Mouse (Mus musculus) midbrain, postnatal 0 days (tissue): ENCODE measurements around the gene Robo2. TPM values are rescaled to one million over a fixed set of nuclear protein-coding genes. Genes with fewer than 3 reads are reported as not detected.

ENCODE experiments used
- ATAC-seq: fragments of 200-750 bp; cut with Nextera tagmentation; 2 replicates; pipeline ENCODE4 v1.8.0; 2017; ENCODE audit warnings: moderate number of reproducible peaks, mild to moderate bottlenecking, moderate TSS enrichment, moderate library complexity; ENCODE audit not compliant: low FRiP score
- DNase-seq: peaks from one replicate; pipeline ENCODE4 v3.0.0-alpha.2; 2015; ENCODE audit warnings: low spot score
- H3K27ac ChIP-seq: fragments of 300-500 bp; sonication (generic); 2 replicates; pipeline ENCODE4 v1.5.1; 2014; ENCODE audit warnings: low read depth, mild to moderate bottlenecking, low read length, mixed read lengths
- H3K27me3 ChIP-seq: fragments of 300-500 bp; sonication (generic); 2 replicates; pipeline ENCODE4 v1.6.1; 2014; ENCODE audit warnings: low read length, control low read depth, mixed read lengths; ENCODE audit not compliant: insufficient read depth
- H3K36me3 ChIP-seq: fragments of 300-500 bp; sonication (generic); 2 replicates; pipeline ENCODE4 v1.6.1; 2014; ENCODE audit warnings: low read length, control low read depth, mixed read lengths; ENCODE audit not compliant: insufficient read depth
- H3K4me1 ChIP-seq: fragments of 300-500 bp; sonication (generic); 2 replicates; pipeline ENCODE4 v1.6.1; 2014; ENCODE audit warnings: mild to moderate bottlenecking, control low read depth, antibody characterized with exemption, low read length, mixed read lengths; ENCODE audit not compliant: insufficient read depth
- H3K4me2 ChIP-seq: fragments of 300-500 bp; sonication (generic); 2 replicates; pipeline ENCODE4 v1.6.1; 2014; ENCODE audit warnings: low read depth, mild to moderate bottlenecking, low read length, mixed read lengths; ENCODE audit not compliant: poor library complexity, severe bottlenecking
- H3K4me3 ChIP-seq: fragments of 300-500 bp; sonication (generic); 2 replicates; pipeline ENCODE4 v1.5.1; 2014; ENCODE audit warnings: low read depth, mild to moderate bottlenecking, low read length, moderate library complexity
- H3K9ac ChIP-seq: fragments of 300-500 bp; sonication (generic); replicated peaks from 2 replicates; pipeline ENCODE4 v1.6.1; 2014; ENCODE audit warnings: mild to moderate bottlenecking, low read length, moderate library complexity, mixed read lengths; ENCODE audit not compliant: poor library complexity, severe bottlenecking
- H3K9me3 ChIP-seq: fragments of 300-500 bp; sonication (generic); 2 replicates; pipeline ENCODE4 v1.6.1; 2016; ENCODE audit warnings: low read length, control low read depth
- CTCF ChIP-seq: IDR thresholded peaks from 2 replicates; pipeline ENCODE4 v1.5.1; 2016; ENCODE audit warnings: antibody characterized with exemption, mild to moderate bottlenecking
- WGBS: fragments of 180-500 bp; shearing (Covaris S2); extraction: QIAGEN DNeasy Blood & Tissue Kit; methylation state at CpG from one replicate; pipeline ENCODE4 v1.1.7; 2014; 5-methylcytosine and 5-hydroxymethylcytosine counted together
- polyA plus RNA-seq: library from polyadenylated mRNA; unstranded; fragments of >200 nt; fragmentation: Nextera tagmentation; extraction: Ambion mirVana; gene quantifications from 2 replicates; pipeline ENCODE4 v1.2.1, GENCODE M21; 2015
- total RNA-seq: library from RNA; depleted of rRNA; stranded (reverse); fragments of >200 nt; gene quantifications from 2 replicates; pipeline ENCODE4 v1.2.3, GENCODE M21; 2014

The Robo2 gene
- total and polyA plus RNA-seq, 2 experiments from 2014 or later, result 49.8 to 134 TPM

GRCm38 (mm10) chr16:74001331-74001730 lies 410.3 kb downstream of the Robo2 start:
- Histone ChIP-seq H3K4me3 (no peak overlapping the region), H3K27me3 (no peaks in the 10 kb centered on the region), H3K4me1 (no peaks in the 10 kb centered on the region), H3K27ac (no peak overlapping the region), H3K9me3 (no peaks in the 10 kb centered on the region), H3K9ac (no peak overlapping the region), H3K36me3 (no peaks in the 10 kb centered on the region), H3K4me2 (no peak overlapping the region)
- WGBS, result 46% methylated on average over 2 of the region's 2 CpGs
- ATAC-seq, result no peak
- peak; percentile 14 for DNase-seq
- no peak for TF ChIP-seq CTCF

- WGBS, result 56% methylated on average over 6 of the region's 6 CpGs
- H3K27ac ChIP-seq, result no peak overlapping the region
- TF ChIP-seq CTCF, result no peak
- H3K9me3 ChIP-seq, result no peaks in the 10 kb centered on the region
- DNase-seq (no peak), ATAC-seq (no peak)
- H3K4me1 ChIP-seq, result no peaks in the 10 kb centered on the region
- H3K36me3 ChIP-seq, result no peaks in the 10 kb centered on the region
- no peak overlapping the region for H3K4me3 ChIP-seq
- no peaks in the 10 kb centered on the region for H3K27me3 ChIP-seq
- no peak overlapping the region for H3K4me2 ChIP-seq
- H3K9ac ChIP-seq, result no peak overlapping the region
These were observed 420.4 kb downstream of the Robo2 start for GRCm38 (mm10) chr16:73991212-73991611.

DNA sequence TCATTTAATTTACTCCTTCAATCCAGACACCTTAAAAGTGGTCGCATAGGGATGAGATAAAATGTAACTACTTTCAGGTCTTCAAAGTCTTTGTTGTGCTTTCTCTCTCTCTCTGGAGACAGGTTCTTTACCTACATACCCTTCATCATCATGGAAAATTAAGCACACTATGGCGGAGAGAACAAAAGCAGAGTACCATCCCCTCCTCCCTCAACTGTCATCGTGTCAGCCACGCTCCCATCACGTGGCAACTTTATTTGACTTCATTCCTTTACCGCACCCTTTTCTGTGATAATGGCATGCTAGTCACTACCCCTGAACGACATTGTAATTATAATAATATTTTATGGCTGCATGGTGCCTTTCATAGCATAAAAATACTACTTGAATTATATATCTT lies 442.1 kb downstream of the Robo2 start:
- no peak for DNase-seq

DNA sequence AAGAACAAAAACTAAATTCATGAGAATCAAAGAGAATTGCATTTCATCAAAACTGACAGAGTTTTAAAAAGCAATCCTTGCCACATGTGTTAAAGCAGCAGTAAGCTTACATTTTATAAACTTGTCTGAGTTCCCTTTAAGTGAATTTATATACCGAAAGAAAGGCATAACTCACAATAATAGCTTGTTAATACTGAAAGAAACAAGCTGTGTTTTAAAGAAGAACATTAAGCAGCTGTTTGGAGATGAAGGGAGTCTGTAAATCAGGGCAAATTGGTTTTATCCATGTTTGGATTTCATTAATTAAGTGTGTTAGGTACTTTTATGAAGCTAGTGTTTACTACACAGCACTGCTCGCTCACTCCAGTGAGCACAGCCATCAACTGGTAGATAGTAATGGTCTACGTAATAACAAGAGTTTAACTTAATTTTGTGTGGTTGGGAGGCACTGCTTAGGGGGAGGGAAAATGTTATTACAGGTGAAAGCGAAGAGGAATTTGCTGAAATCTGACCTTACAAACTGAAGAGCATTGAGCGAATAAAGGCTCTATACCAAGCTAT lies 447.2 kb downstream of the Robo2 start:
- Histone ChIP-seq H3K4me1 (no peaks in the 10 kb centered on the region), H3K4me2 (no peak overlapping the region), H3K9ac (no peak overlapping the region), H3K36me3 (no peaks in the 10 kb centered on the region), H3K27ac (no peak overlapping the region), H3K4me3 (no peak overlapping the region), H3K27me3 (no peaks in the 10 kb centered on the region), H3K9me3 (no peaks in the 10 kb centered on the region)
- no peak for TF ChIP-seq CTCF
- DNase-seq, result no peak
- WGBS, result 92% methylated on average over 5 of the region's 5 CpGs
- no peak for ATAC-seq

More for the DNA sequence above, 442.1 kb downstream of the Robo2 start:
- Histone ChIP-seq H3K9ac (no peak overlapping the region), H3K27ac (no peak overlapping the region), H3K4me1 (no peaks in the 10 kb centered on the region), H3K27me3 (no peaks in the 10 kb centered on the region), H3K36me3 (no peaks in the 10 kb centered on the region), H3K4me3 (no peak overlapping the region), H3K9me3 (no peaks in the 10 kb centered on the region), H3K4me2 (no peak overlapping the region)
- no peak for TF ChIP-seq CTCF
- ATAC-seq, result no peak
- 74% methylated on average over 7 of the region's 7 CpGs for WGBS

DNA sequence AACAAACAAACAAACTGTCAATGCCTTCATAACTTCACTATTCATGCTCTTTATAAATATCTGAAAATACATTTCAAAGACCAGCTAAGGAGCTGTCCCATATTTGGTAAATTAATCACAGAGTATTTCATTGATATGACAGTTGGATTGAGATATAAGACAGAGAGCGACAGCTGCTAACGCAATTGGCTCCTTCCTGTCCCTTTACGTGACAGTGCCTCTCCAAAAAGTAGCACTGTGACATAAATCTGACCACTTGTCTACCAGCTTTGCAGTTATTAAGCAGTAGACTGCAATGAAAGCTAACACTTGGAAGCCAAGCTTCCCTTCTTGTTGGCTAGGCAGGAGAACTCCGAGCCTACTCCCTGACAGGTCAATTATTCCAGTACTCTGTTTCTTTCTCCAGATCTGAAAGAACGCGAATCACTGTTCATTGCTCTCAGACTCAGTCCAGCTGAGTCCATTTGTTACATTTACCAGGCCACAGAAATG lies 452.1 kb downstream of the Robo2 start:
- Histone ChIP-seq H3K4me2 (no peak overlapping the region), H3K4me1 (no peaks in the 10 kb centered on the region), H3K27me3 (no peaks in the 10 kb centered on the region), H3K4me3 (no peak overlapping the region), H3K27ac (no peak overlapping the region), H3K9me3 (no peaks in the 10 kb centered on the region), H3K36me3 (no peaks in the 10 kb centered on the region), H3K9ac (no peak overlapping the region)
- peak; percentile 40 for DNase-seq
- no peak for ATAC-seq
- WGBS, result 68% methylated on average over 6 of the region's 6 CpGs
- TF ChIP-seq CTCF, result no peak

DNA sequence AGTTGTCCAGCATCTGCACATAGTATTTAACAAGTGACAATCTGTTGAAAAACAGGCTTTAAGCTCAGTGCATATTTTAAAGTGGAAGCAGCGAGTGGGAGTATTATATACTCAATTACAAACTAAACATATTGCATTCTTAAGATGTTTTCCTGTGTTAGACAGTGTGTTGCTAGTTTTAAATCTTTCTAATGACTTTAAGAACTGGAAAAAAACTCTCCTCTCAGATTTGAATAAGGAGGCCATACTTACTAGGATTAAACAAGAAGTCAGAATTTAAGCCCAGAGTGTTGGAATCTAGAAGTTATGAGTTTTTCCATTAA lies 453.1 kb downstream of the Robo2 start:
- Histone ChIP-seq H3K4me1 (no peaks in the 10 kb centered on the region), H3K9ac (no peak overlapping the region), H3K4me3 (no peak overlapping the region), H3K27ac (no peak overlapping the region), H3K27me3 (no peaks in the 10 kb centered on the region), H3K36me3 (no peaks in the 10 kb centered on the region), H3K9me3 (no peaks in the 10 kb centered on the region), H3K4me2 (no peak overlapping the region)
- ATAC-seq (no peak), DNase-seq (no peak)
- WGBS, result 87% methylated on average over 1 of the region's 1 CpGs
- no peak for TF ChIP-seq CTCF
